Mouse (Mus musculus) kidney, adult 9 months (tissue): ENCODE measurements around the gene Limch1.
A peak's percentile ranks its signal among the peaks of the same experiment; 100 is the strongest.

Source experiments
- DNase-seq: peaks from one replicate; pipeline ENCODE4 v3.0.0; 2022

Gene Limch1

GRCm38 (mm10) chr5:66941710-66942450 lies 196.3 kb downstream of the Limch1 start:
- no peak for DNase-seq

- no peak for DNase-seq
Measured at GRCm38 (mm10) chr5:66942922-66943321, 197.3 kb downstream of the Limch1 start.

- DNase-seq, result peak; percentile 50
Measured at GRCm38 (mm10) chr5:66943521-66943920, 197.9 kb downstream of the Limch1 start.

GRCm38 (mm10) chr5:66947958-66948357 lies 202.3 kb downstream of the Limch1 start:
- DNase-seq, result peak; percentile 64

- no peak for DNase-seq
Measured at GRCm38 (mm10) chr5:66949098-66949692, 203.6 kb downstream of the Limch1 start.

GRCm38 (mm10) chr5:66953375-66953774 lies 207.7 kb downstream of the Limch1 start:
- peak; percentile 53 for DNase-seq

- no peak for DNase-seq
Measured at GRCm38 (mm10) chr5:66953971-66954644, 208.5 kb downstream of the Limch1 start.

GRCm38 (mm10) chr5:66955245-66955644 lies 209.6 kb downstream of the Limch1 start:
- DNase-seq, result peak; percentile 55

GRCm38 (mm10) chr5:66957656-66958055 lies 212.0 kb downstream of the Limch1 start:
- DNase-seq, result no peak

- DNase-seq, result no peak
Measured at GRCm38 (mm10) chr5:66958118-66958517, 212.5 kb downstream of the Limch1 start.

- no peak for DNase-seq
Measured at GRCm38 (mm10) chr5:66959968-66960367, 214.3 kb downstream of the Limch1 start.

GRCm38 (mm10) chr5:66965442-66965841 lies 219.8 kb downstream of the Limch1 start:
- no peak for DNase-seq

GRCm38 (mm10) chr5:66967147-66967546 lies 221.5 kb downstream of the Limch1 start:
- peak; percentile 66 for DNase-seq

GRCm38 (mm10) chr5:66967646-66968045 lies 222.0 kb downstream of the Limch1 start:
- DNase-seq, result no peak

- peak; percentile 61 for DNase-seq
Measured at GRCm38 (mm10) chr5:66968059-66968833, 222.6 kb downstream of the Limch1 start.

- peak; percentile 43 for DNase-seq
Measured at GRCm38 (mm10) chr5:66968925-66969711, 223.5 kb downstream of the Limch1 start.

GRCm38 (mm10) chr5:66975621-66976020 lies 230.0 kb downstream of the Limch1 start:
- no peak for DNase-seq

GRCm38 (mm10) chr5:66979332-66980218 lies 233.9 kb downstream of the Limch1 start:
- DNase-seq, result peak; percentile 49

GRCm38 (mm10) chr5:66980862-66981261 lies 235.2 kb downstream of the Limch1 start:
- no peak for DNase-seq

GRCm38 (mm10) chr5:66983104-66983503 lies 237.5 kb downstream of the Limch1 start:
- no peak for DNase-seq

- peak; percentile 60 for DNase-seq
Measured at GRCm38 (mm10) chr5:66988926-66989325, 243.3 kb downstream of the Limch1 start.
